Mouse (Mus musculus) stomach, embryonic 16.5 days (tissue): ENCODE measurements around the gene Mcm2. TPM values are rescaled to one million over a fixed set of nuclear protein-coding genes. Genes with fewer than 3 reads are reported as not detected.

ENCODE experiments used
- ATAC-seq: fragments of 200-750 bp; cut with Nextera tagmentation; 2 replicates; pipeline ENCODE4 v1.8.0; 2017; ENCODE audit warnings: moderate number of reproducible peaks, moderate TSS enrichment; ENCODE audit not compliant: insufficient read depth, low FRiP score
- H3K27ac ChIP-seq: fragments of 300-500 bp; sonication (generic); 2 replicates; pipeline ENCODE4 v1.5.1; 2014; ENCODE audit warnings: low read length
- H3K27me3 ChIP-seq: fragments of 300-500 bp; sonication (generic); 2 replicates; pipeline ENCODE4 v1.6.1; 2014; ENCODE audit warnings: low read length, control low read depth, mixed read lengths; ENCODE audit not compliant: control insufficient read depth, insufficient read depth
- H3K36me3 ChIP-seq: fragments of 300-500 bp; sonication (generic); 2 replicates; pipeline ENCODE4 v1.6.1; 2014; ENCODE audit warnings: low read length; ENCODE audit not compliant: control insufficient read depth, insufficient read depth
- H3K4me1 ChIP-seq: fragments of 300-500 bp; sonication (generic); 2 replicates; pipeline ENCODE4 v1.6.1; 2014; ENCODE audit warnings: low read length, control low read depth, mixed read lengths; ENCODE audit not compliant: control insufficient read depth, insufficient read depth
- H3K4me2 ChIP-seq: fragments of 300-500 bp; sonication (generic); 2 replicates; pipeline ENCODE4 v1.6.1; 2014; ENCODE audit warnings: low read depth, low read length, mixed read lengths
- H3K4me3 ChIP-seq: fragments of 300-500 bp; sonication (generic); replicated peaks from 2 replicates; pipeline ENCODE4 v1.5.1; 2014; ENCODE audit warnings: mild to moderate bottlenecking, low read length
- H3K9ac ChIP-seq: fragments of 300-500 bp; sonication (generic); 2 replicates; pipeline ENCODE4 v1.6.1; 2014; ENCODE audit warnings: low read length
- H3K9me3 ChIP-seq: fragments of 300-500 bp; sonication (generic); replicated peaks from 2 replicates; pipeline ENCODE4 v1.6.1; 2016; ENCODE audit warnings: low read length, control low read depth; ENCODE audit not compliant: control insufficient read depth
- WGBS: fragments of 180-500 bp; shearing (Covaris S2); extraction: QIAGEN DNeasy Blood & Tissue Kit; methylation state at CpG from one replicate; pipeline ENCODE4 v1.1.7; 2014; 5-methylcytosine and 5-hydroxymethylcytosine counted together
- polyA plus RNA-seq: library from polyadenylated mRNA; unstranded; fragments of >200 nt; fragmentation: Nextera tagmentation; extraction: Ambion mirVana; gene quantifications from 2 replicates; pipeline ENCODE4 v1.2.1, GENCODE M21; 2015

Mcm2 gene
- polyA plus RNA-seq, 1 experiment from 2014 or later = 98.4 TPM

DNA sequence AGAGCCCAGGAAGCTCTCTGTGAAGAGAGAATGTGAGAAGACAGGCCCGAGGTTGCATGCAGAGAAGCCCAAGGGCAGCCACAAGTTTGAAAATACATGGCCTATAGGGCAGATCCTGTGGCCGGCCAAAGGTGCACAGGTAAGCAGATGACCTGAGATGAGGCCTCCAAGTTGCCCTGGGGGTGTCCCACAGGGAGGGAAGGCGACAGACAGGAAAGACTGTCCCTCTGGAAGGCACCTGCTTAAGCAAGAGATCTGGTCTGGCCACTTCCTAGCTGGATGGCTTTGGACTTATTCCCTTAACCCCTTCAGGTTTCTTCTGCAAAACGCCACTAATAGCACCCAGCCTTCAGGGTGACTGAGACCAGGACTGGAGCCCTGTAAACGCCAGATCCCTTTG is 2.9 kb upstream of the Mcm2 start:
- Histone ChIP-seq H3K4me2 (peak overlapping the region; percentile 98), H3K9me3 (no peaks in the 10 kb centered on the region), H3K27me3 (no peaks in the 10 kb centered on the region), H3K36me3 (no peaks in the 10 kb centered on the region), H3K9ac (peak overlapping the region; percentile 86), H3K27ac (peak overlapping the region; percentile 88), H3K4me3 (peak overlapping the region; percentile 79), H3K4me1 (peaks cover 38% of the 10 kb centered on the region)
- no peak for ATAC-seq
- 2% methylated on average over 5 of the region's 5 CpGs for WGBS

DNA sequence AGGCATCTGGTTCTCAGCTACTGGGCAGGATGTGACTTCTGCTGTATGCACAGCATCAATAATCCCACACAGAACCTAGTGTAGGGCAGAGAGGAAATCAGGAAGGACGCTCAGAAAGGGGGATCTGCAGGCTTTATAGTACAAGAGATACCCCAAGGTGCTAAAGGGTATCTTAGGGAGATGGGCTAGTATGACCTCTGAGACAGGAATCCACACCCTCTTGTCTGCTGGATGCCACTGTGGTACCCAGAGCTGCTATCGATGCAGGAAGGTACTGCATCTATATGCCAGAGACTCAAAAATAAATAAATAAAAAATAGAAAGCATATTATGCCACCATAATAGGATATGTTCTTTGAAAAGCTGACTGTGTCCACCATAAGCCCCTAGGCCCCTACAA is 1.0 kb upstream of the Mcm2 start:
- 88% methylated on average over 2 of the region's 2 CpGs for WGBS
- Histone ChIP-seq H3K4me2 (no peak overlapping the region), H3K9ac (no peak overlapping the region), H3K4me1 (peaks cover 37% of the 10 kb centered on the region), H3K27me3 (no peaks in the 10 kb centered on the region), H3K4me3 (no peak overlapping the region), H3K27ac (no peak overlapping the region), H3K9me3 (no peaks in the 10 kb centered on the region), H3K36me3 (no peaks in the 10 kb centered on the region; the same call in 1 of the 2 replicates)
- no peak for ATAC-seq

- WGBS = 58% methylated on average over 4 of the region's 4 CpGs
- H3K9ac ChIP-seq = peak overlapping the region; percentile 63; the same call in 1 of the 2 replicates
- peaks cover 3% of the 10 kb centered on the region; the same call in 1 of the 2 replicates for H3K36me3 ChIP-seq
- H3K4me3 ChIP-seq = peak overlapping the region; percentile 71
- H3K4me2 ChIP-seq = peak overlapping the region; percentile 72
- H3K27me3 ChIP-seq = no peaks in the 10 kb centered on the region
- H3K9me3 ChIP-seq = no peaks in the 10 kb centered on the region
- H3K27ac ChIP-seq = no peak overlapping the region
- peaks cover 33% of the 10 kb centered on the region for H3K4me1 ChIP-seq
- no peak for ATAC-seq
Observed at GRCm38 (mm10) chr6:88899086-88899485, 506 bp upstream of the Mcm2 start.

- Histone ChIP-seq H3K4me1 (peaks cover 21% of the 10 kb centered on the region), H3K4me2 (peak overlapping the region; percentile 72), H3K4me3 (peak overlapping the region; percentile 71), H3K9me3 (no peaks in the 10 kb centered on the region), H3K9ac (peak overlapping the region; percentile 66), H3K27ac (no peak overlapping the region), H3K27me3 (no peaks in the 10 kb centered on the region), H3K36me3 (peaks cover 12% of the 10 kb centered on the region; the same call in 1 of the 2 replicates)
- no peak for ATAC-seq
- WGBS = 60% methylated on average over 7 of the region's 7 CpGs
Observed at GRCm38 (mm10) chr6:88897246-88897645, 1.3 kb downstream of the Mcm2 start.

DNA sequence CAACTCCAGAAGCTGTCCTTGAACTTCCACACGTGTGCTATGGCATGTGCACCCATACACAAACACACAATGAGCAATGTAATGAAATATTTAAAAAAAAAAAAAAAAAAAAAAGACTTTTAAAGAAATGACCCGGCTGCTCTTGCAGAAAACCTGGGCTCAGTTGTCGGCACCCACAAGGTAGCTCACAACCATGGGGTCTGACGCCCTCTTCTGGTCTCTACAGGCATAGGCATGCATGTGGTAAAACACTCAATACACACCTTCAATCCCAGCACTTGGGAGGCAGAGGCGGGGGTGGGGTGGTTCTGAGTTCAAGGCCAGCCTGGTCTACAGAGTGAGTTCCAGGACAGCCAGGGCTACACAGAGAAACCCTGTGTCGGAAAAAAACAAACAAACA is 2.6 kb downstream of the Mcm2 start:
- Histone ChIP-seq H3K27me3 (no peaks in the 10 kb centered on the region), H3K4me1 (peaks cover 16% of the 10 kb centered on the region), H3K4me3 (no peak overlapping the region), H3K27ac (no peak overlapping the region), H3K4me2 (no peak overlapping the region), H3K9me3 (no peaks in the 10 kb centered on the region), H3K36me3 (peaks cover 18% of the 10 kb centered on the region; the same call in 1 of the 2 replicates), H3K9ac (no peak overlapping the region)
- 74% methylated on average over 6 of the region's 6 CpGs for WGBS
- no peak for ATAC-seq

GRCm38 (mm10) chr6:88893559-88893958 is 5.0 kb downstream of the Mcm2 start:
- H3K36me3 ChIP-seq = peaks cover 37% of the 10 kb centered on the region; the same call in 1 of the 2 replicates
- no peak overlapping the region for H3K4me3 ChIP-seq
- H3K27me3 ChIP-seq = no peaks in the 10 kb centered on the region
- H3K9ac ChIP-seq = no peak overlapping the region
- 48% methylated on average over 5 of the region's 5 CpGs for WGBS
- peaks cover 10% of the 10 kb centered on the region for H3K4me1 ChIP-seq
- H3K9me3 ChIP-seq = no peaks in the 10 kb centered on the region
- H3K27ac ChIP-seq = no peak overlapping the region
- no peak for ATAC-seq
- H3K4me2 ChIP-seq = no peak overlapping the region

DNA sequence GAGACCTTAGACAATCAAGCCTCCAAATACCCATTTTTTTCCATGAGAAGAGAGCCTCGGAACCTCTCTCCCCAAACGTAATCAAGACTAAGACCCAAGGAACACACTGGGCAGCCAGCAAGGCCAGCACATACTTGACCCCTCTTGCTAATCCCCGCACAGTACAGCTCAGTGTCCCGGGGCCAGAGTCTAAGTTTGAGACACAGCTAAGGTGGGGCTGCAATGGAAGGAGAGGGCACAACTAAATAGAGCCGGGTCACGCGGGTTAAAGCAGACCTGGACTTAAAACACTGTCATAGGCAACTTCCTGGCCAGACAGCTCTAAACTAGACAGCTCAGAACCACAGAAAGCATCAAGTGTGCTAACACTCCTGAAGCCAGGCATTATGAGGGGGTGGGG is 7.7 kb downstream of the Mcm2 start:
- no peaks in the 10 kb centered on the region for H3K4me1 ChIP-seq
- no peak overlapping the region for H3K4me3 ChIP-seq
- H3K9ac ChIP-seq = no peak overlapping the region
- H3K36me3 ChIP-seq = peaks cover 50% of the 10 kb centered on the region
- 85% methylated on average over 7 of the region's 7 CpGs for WGBS
- H3K4me2 ChIP-seq = no peak overlapping the region
- H3K27me3 ChIP-seq = no peaks in the 10 kb centered on the region
- no peak for ATAC-seq
- H3K9me3 ChIP-seq = no peaks in the 10 kb centered on the region
- H3K27ac ChIP-seq = no peak overlapping the region

- no peak overlapping the region for H3K9ac ChIP-seq
- 87% methylated on average over 13 of the region's 13 CpGs for WGBS
- peaks cover 53% of the 10 kb centered on the region for H3K36me3 ChIP-seq
- H3K27ac ChIP-seq = no peak overlapping the region
- H3K4me3 ChIP-seq = no peak overlapping the region
- no peaks in the 10 kb centered on the region for H3K9me3 ChIP-seq
- no peak for ATAC-seq
- no peak overlapping the region for H3K4me2 ChIP-seq
- no peaks in the 10 kb centered on the region for H3K4me1 ChIP-seq
- no peaks in the 10 kb centered on the region for H3K27me3 ChIP-seq
Observed at GRCm38 (mm10) chr6:88889410-88890042, 9.1 kb downstream of the Mcm2 start.

DNA sequence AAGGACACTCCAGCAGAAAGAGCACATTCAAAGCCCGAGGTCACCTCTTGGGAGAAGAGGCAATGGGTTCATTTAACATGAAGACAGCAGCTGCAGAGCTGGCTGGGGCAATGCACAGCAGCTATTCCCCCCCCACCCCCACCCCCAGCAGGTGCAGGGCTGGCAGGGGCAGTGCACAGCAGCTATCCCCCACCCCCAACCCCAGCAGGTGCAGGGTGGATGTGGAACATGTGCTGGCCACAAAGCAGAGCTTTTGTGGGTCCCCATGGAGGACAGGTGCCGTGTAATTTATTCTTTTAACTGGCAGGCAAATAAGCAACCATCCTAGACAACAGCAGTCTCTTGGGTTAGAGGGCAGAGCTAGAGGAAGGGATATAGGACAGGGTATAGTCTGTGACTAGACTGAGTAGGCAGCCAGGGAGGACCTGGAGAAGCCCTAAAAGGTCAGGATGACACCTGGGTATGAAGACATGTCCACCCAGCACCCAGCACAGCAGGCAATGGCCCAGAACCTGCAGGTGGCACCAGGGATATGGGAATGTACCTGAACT is 12.1 kb downstream of the Mcm2 start:
- no peak for ATAC-seq
- WGBS = 83% methylated on average over 2 of the region's 2 CpGs
- no peaks in the 10 kb centered on the region for H3K4me1 ChIP-seq
- no peak overlapping the region for H3K4me2 ChIP-seq
- no peak overlapping the region for H3K27ac ChIP-seq
- no peaks in the 10 kb centered on the region for H3K27me3 ChIP-seq
- no peaks in the 10 kb centered on the region for H3K9me3 ChIP-seq
- H3K9ac ChIP-seq = no peak overlapping the region
- H3K36me3 ChIP-seq = peaks cover 38% of the 10 kb centered on the region
- H3K4me3 ChIP-seq = no peak overlapping the region
